Mouse (Mus musculus) liver, embryonic 14.5 days (tissue): Measurements from ENCODE around the gene Mrps18a.

ENCODE experiments used
- CTCF ChIP-seq: IDR thresholded peaks from 2 replicates; pipeline ENCODE4 v1.5.1; 2016; ENCODE audit warnings: antibody characterized with exemption, low read depth, control low read depth
- EP300 ChIP-seq: IDR thresholded peaks from 2 replicates; pipeline ENCODE4 v1.6.1; 2016; ENCODE audit warnings: antibody characterized with exemption, low read depth

DNA sequence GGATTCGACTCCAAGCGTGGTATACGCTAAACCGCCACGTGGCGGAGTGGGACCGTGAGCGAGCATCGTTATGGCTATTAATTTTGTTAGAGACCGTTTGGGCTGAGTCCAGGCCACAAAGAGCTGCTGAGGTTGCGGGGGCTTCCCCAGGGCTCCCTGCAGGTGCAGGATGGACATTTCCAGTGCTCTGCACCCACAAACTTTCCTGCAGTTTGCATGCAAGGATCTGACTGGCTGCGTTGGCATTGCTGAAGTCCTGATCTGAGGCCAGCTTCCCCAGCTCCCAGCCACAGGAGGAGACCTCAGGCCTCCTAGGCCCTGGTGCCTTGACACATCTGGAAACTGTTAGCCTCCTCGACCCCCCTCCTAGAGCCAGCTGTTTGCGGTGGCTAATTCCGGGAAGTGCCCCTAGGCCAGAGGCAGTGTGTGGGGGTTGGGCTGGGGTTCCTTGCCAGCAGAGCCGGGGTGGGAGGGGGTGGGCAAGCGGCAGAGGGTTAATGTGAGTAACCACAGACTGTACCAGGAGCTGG, 24.4 kb upstream of the Mrps18a start:
- TF ChIP-seq EP300 (no peak), CTCF (no peak)
